Mouse (Mus musculus) lung, postnatal 25 days (tissue): ENCODE measurements around the gene 4930579F01Rik.
A peak's percentile ranks its signal among the peaks of the same experiment; 100 is the strongest.

ENCODE experiments used
- DNase-seq: peaks from one replicate; pipeline ENCODE4 v3.0.0; 2022; ENCODE audit warnings: low spot score

Gene 4930579F01Rik

GRCm38 (mm10) chr3:138216091-138216490 is 22.5 kb upstream of the 4930579F01Rik start:
- DNase-seq = peak; percentile 12

- DNase-seq = no peak
Observed at GRCm38 (mm10) chr3:138215395-138215989, 21.9 kb upstream of the 4930579F01Rik start.

GRCm38 (mm10) chr3:138212431-138212951 is 18.9 kb upstream of the 4930579F01Rik start:
- no peak for DNase-seq

- DNase-seq = no peak
Observed at GRCm38 (mm10) chr3:138210432-138211075, 16.9 kb upstream of the 4930579F01Rik start.

GRCm38 (mm10) chr3:138208821-138209220 is 15.2 kb upstream of the 4930579F01Rik start:
- no peak for DNase-seq

GRCm38 (mm10) chr3:138198722-138199068 is 5.1 kb upstream of the 4930579F01Rik start:
- DNase-seq = no peak

- peak; percentile 81 for DNase-seq
Observed at GRCm38 (mm10) chr3:138197973-138198721, 4.5 kb upstream of the 4930579F01Rik start.

GRCm38 (mm10) chr3:138197556-138197955 is 3.9 kb upstream of the 4930579F01Rik start:
- DNase-seq = no peak

GRCm38 (mm10) chr3:138197093-138197492 is 3.5 kb upstream of the 4930579F01Rik start:
- DNase-seq = no peak

- no peak for DNase-seq
Observed at GRCm38 (mm10) chr3:138192260-138192659, 1.4 kb downstream of the 4930579F01Rik start.

GRCm38 (mm10) chr3:138185995-138186930 is 7.4 kb downstream of the 4930579F01Rik start:
- DNase-seq = no peak

- peak; percentile 11 for DNase-seq
Observed at GRCm38 (mm10) chr3:138185290-138185689, 8.3 kb downstream of the 4930579F01Rik start.

- DNase-seq = no peak
Observed at GRCm38 (mm10) chr3:138183371-138183770, 10.3 kb downstream of the 4930579F01Rik start.

- no peak for DNase-seq
Observed at GRCm38 (mm10) chr3:138182019-138182418, 11.6 kb downstream of the 4930579F01Rik start.

- DNase-seq = no peak
Observed at GRCm38 (mm10) chr3:138175551-138175950, 18.1 kb downstream of the 4930579F01Rik start.

GRCm38 (mm10) chr3:138173291-138173690 is 20.3 kb downstream of the 4930579F01Rik start:
- no peak for DNase-seq

GRCm38 (mm10) chr3:138162553-138163183 is 31.0 kb downstream of the 4930579F01Rik start:
- DNase-seq = no peak

GRCm38 (mm10) chr3:138161623-138162022 is 32.0 kb downstream of the 4930579F01Rik start:
- DNase-seq = no peak

- DNase-seq = no peak
Observed at GRCm38 (mm10) chr3:138156651-138157050, 37.0 kb downstream of the 4930579F01Rik start.

- no peak for DNase-seq
Observed at GRCm38 (mm10) chr3:138155062-138155461, 38.6 kb downstream of the 4930579F01Rik start.

- no peak for DNase-seq
Observed at GRCm38 (mm10) chr3:138148811-138149210, 44.8 kb downstream of the 4930579F01Rik start.
